Mouse (Mus musculus): ENCODE data around the gene Krtap5-3. TPM values are rescaled to one million over a fixed set of nuclear protein-coding genes. Genes with fewer than 3 reads are reported as not detected.

Krtap5-3 gene
- total RNA-seq, 2 experiments from 2014 or later, result not detected

Other genes with a start within 250 kb of the Krtap5-3 start
- gene Mob2, start 140.3 kb upstream of the Krtap5-3 start, total RNA-seq (2021), result 10 to 100 TPM; 39.4 to 43.2 TPM
- 10 to 100 TPM; 28.0 to 30.0 TPM for gene Dusp8, start 105.5 kb upstream of the Krtap5-3 start, total RNA-seq (2021)
- gene Gm45618, start 80.6 kb upstream of the Krtap5-3 start, total RNA-seq (2021), result not detected
- not detected for gene Gm39115, start 65.3 kb upstream of the Krtap5-3 start, total RNA-seq (2021)
- not detected for gene Gm45337, start 56.8 kb upstream of the Krtap5-3 start, total RNA-seq (2021)
- not detected for gene Gm29735, start 44.3 kb upstream of the Krtap5-3 start, total RNA-seq (2021)
- not detected for gene Gm4553, start 35.6 kb upstream of the Krtap5-3 start, total RNA-seq (2021)
- not detected for gene Krtap5-2, start 25.4 kb upstream of the Krtap5-3 start, total RNA-seq (2021)
- gene Gm10153, start 11.0 kb upstream of the Krtap5-3 start, total RNA-seq (2021), result not detected
- gene Gm7579, start 10.5 kb downstream of the Krtap5-3 start, total RNA-seq (2021), result not detected
- not detected for gene Krtap5-5, start 28.6 kb downstream of the Krtap5-3 start, total RNA-seq (2021)
- gene Gm40460, start 39.7 kb downstream of the Krtap5-3 start, total RNA-seq (2021), result not detected
- not detected for gene Gm2431, start 57.0 kb downstream of the Krtap5-3 start, total RNA-seq (2021)
- gene Gm4559, start 73.0 kb downstream of the Krtap5-3 start, total RNA-seq (2021), result not detected
- not detected for gene Krtap5-1, start 95.8 kb downstream of the Krtap5-3 start, total RNA-seq (2021)
- not detected for gene Krtap5-4, start 102.2 kb downstream of the Krtap5-3 start, total RNA-seq (2021)
- 1 to 10 TPM; 1.0 to 1.1 TPM for gene Ifitm10, start 172.4 kb downstream of the Krtap5-3 start, total RNA-seq (2021)
- gene Gm49369, start 181.3 kb downstream of the Krtap5-3 start, total RNA-seq (2021), result 1 to 10 TPM; 1.7 to 5.1 TPM
- gene Ctsd, start 186.7 kb downstream of the Krtap5-3 start, total RNA-seq (2021), result 100 to 1,000 TPM; 501 to 525 TPM
- not detected for gene Syt8, start 233.5 kb downstream of the Krtap5-3 start, total RNA-seq (2021)
- gene Tnni2, start 240.4 kb downstream of the Krtap5-3 start, total RNA-seq (2021), result 1 to 10 TPM; 1.9 to 4.3 TPM

Data from heart, postnatal 10 days (tissue).